Mouse (Mus musculus): ENCODE results near the gene Ldhb. TPM values are rescaled to one million over a fixed set of nuclear protein-coding genes. Genes with fewer than 3 reads are reported as not detected.

Gene Ldhb
- polyA plus RNA-seq, 1 experiment from 2014 or later, result 19.7 TPM

DNA sequence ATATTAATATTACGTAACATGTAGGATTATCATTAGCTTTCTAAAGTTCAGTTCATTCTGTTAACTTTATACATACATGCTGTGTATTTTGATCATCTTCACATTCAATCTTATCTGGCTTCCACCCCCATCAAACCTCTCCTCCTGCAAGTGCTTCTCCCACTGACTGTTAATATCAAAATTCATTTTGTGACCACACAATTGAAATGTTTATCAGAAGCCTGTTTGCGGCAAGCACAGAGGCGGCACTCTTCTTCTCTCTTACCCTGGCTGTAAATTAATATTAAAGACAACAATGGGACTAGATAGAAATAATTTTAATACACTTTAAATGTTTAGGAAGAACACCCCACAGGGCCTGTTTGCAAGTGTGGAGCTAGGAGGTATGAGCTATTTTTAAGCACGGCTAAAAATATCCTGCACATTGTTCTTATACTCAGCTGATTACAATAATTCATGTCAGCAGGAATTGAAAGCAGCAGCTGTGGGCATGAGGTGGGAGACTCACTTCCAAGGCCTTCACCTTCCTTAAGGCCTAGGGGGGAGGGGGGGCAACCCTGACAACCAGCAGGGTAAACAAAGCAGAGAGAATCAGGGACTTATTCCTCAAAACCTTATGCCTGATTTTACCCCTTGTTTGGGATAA, 22.2 kb downstream of the Ldhb start:
- no peak for ATAC-seq (ENCODE audit: insufficient read depth)
- Histone ChIP-seq H3K27me3 (no peaks in the 10 kb centered on the region), H3K36me3 (replicated peaks) (no peaks in the 10 kb centered on the region), H3K4me1 (replicated peaks) (no peaks in the 10 kb centered on the region), H3K9ac (no peak overlapping the region), H3K27ac (replicated peaks) (no peak overlapping the region), H3K4me3 (replicated peaks) (no peak overlapping the region), H3K9me3 (replicated peaks) (no peaks in the 10 kb centered on the region), H3K4me2 (no peak overlapping the region)
- WGBS (ENCODE audit: insufficient replicate concordance), result 68% methylated on average over 4 of the region's 4 CpGs

DNA sequence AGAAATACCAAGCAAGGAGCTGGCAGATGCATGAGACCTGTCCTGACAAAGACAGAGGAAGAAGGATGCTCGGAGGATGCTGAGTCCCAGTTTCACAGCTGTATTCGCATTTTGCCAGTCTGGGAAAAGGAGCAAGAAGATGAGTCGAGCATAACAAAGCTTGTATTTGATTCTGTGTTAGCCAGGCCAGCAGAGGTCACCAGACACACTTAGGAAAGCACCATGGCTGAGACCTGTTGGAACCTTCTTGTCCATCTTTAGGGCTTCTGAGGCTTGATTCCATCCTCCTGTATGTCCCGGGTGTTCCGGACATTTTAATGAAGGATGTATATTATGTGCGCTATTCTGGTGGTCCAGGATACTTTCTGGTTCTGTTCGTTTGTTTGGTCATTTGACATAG, 30.5 kb downstream of the Ldhb start:
- Histone ChIP-seq H3K9me3 (replicated peaks) (no peaks in the 10 kb centered on the region), H3K27ac (replicated peaks) (no peak overlapping the region), H3K36me3 (replicated peaks) (no peaks in the 10 kb centered on the region), H3K4me1 (replicated peaks) (no peaks in the 10 kb centered on the region), H3K27me3 (no peaks in the 10 kb centered on the region), H3K4me3 (replicated peaks) (no peak overlapping the region), H3K4me2 (no peak overlapping the region), H3K9ac (no peak overlapping the region)
- ATAC-seq (ENCODE audit: insufficient read depth), result no peak
- 66% methylated on average over 7 of the region's 7 CpGs for WGBS (ENCODE audit: insufficient replicate concordance)

DNA sequence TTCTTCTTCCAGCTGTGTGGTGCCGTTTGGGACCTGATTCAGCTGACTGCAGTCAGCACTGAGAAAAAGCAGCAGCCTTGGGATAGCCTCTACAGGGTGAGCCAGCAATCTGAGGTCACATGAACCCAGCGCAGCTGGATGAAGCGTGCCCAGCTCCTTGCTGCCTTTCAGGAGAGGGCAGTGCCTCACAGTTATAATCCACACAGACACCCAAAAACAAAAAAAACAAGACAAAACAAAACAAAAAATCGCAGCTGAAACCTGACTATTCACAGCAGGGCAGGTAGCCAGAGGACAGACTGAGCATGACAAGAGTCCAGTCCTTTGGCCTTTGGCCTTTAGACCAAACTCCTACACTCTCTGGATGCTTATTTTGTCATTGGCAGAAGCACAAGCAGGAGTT, 35.0 kb downstream of the Ldhb start, which contains the start of gene Gys2:
Gene Gys2, minus strand, starts transcription at position 309 of the 403 bp plus-strand sequence.
- H3K4me2 ChIP-seq, result peak within 1 kb of the TSS; percentile 5; the same call in 1 of the 2 replicates
- ATAC-seq (ENCODE audit: insufficient read depth), result peak; percentile 45
- no peaks in the 10 kb centered on the region for H3K27me3 ChIP-seq
- 48% methylated on average over 4 of the region's 4 CpGs for WGBS (ENCODE audit: insufficient replicate concordance)
- H3K9ac ChIP-seq, result no peak within 1 kb of the TSS
- no peaks in the 10 kb centered on the region for H3K36me3 ChIP-seq (replicated peaks)
- H3K9me3 ChIP-seq (replicated peaks), result no peaks in the 10 kb centered on the region
- H3K4me3 ChIP-seq (replicated peaks), result peak within 1 kb of the TSS; percentile 36
- peak within 1 kb of the TSS; percentile 69 for H3K27ac ChIP-seq (replicated peaks)
- H3K4me1 ChIP-seq (replicated peaks), result no peaks in the 10 kb centered on the region

DNA sequence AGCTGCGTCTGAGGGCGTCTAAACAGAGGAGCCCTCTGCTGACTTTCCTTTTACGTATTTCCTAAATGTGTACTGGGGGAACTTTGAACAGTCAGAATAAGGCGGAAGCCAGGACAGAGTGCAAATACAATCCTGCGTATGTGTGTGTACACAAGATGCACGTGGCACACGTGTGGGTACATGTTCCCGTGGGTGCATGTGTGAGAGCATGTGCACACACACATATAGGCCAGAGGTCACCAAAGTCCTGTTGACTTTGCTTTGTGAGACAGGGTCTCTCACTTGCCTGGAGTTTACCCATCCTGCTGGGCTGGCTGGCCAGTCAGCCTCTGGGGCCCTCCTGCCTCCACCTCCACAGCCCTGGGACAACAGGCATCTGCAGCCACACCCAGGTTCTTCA, 36.6 kb downstream of the Ldhb start:
- peak overlapping the region; percentile 22 for H3K4me3 ChIP-seq (replicated peaks)
- no peaks in the 10 kb centered on the region for H3K27me3 ChIP-seq
- no peak overlapping the region for H3K27ac ChIP-seq (replicated peaks)
- 64% methylated on average over 8 of the region's 8 CpGs for WGBS (ENCODE audit: insufficient replicate concordance)
- H3K9me3 ChIP-seq (replicated peaks), result no peaks in the 10 kb centered on the region
- H3K9ac ChIP-seq, result no peak overlapping the region
- H3K4me2 ChIP-seq, result peak overlapping the region; percentile 35
- no peaks in the 10 kb centered on the region for H3K4me1 ChIP-seq (replicated peaks)
- H3K36me3 ChIP-seq (replicated peaks), result no peaks in the 10 kb centered on the region
- peak; percentile 54 for ATAC-seq (ENCODE audit: insufficient read depth)

DNA sequence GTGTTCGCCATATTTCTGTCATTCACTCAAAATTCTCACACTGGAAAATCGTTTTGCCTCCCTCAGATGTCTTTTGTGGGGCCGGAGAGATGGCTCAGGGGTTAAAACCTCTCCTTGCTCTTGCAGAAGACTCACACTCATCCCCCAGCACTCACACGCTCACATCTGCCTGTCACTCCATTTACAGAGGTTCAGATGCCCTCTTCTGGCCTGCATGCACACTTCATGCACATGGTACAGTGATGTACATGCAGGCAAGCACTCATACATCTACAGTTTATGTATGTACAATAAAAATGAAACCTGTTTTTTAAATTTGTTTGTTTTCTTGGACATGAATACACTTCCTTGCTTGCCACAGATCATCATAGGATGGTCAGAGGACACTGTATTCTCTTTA, 38.2 kb downstream of the Ldhb start:
- Histone ChIP-seq H3K4me2 (no peak overlapping the region), H3K27me3 (no peaks in the 10 kb centered on the region), H3K36me3 (replicated peaks) (no peaks in the 10 kb centered on the region), H3K4me3 (replicated peaks) (no peak overlapping the region), H3K9me3 (replicated peaks) (no peaks in the 10 kb centered on the region), H3K9ac (no peak overlapping the region), H3K27ac (replicated peaks) (no peak overlapping the region), H3K4me1 (replicated peaks) (no peaks in the 10 kb centered on the region)
- no peak for ATAC-seq (ENCODE audit: insufficient read depth)
- WGBS (ENCODE audit: insufficient replicate concordance), result 24% methylated on average over 4 of the region's 4 CpGs

DNA sequence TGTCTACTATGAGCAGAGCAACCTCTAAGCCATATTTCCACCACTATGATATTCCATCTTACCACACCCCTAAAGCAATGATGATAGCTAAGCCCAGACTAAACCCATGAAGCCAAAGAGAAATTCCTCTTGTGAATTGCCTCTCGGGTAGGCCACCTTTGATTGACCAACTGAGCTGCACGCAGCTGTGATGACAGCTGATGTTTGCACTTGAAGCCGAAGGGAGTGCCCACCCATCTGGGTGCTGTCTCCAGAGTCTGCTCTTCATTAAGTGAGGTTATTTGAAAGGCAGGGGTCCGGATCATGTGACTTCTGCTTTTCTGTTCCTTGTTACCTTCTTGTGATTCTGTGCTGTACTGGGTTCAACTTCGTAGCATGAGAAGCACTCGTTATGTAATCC, 45.6 kb downstream of the Ldhb start:
- no peaks in the 10 kb centered on the region for H3K27me3 ChIP-seq
- no peak overlapping the region for H3K4me3 ChIP-seq (replicated peaks)
- H3K36me3 ChIP-seq (replicated peaks), result peaks cover 3% of the 10 kb centered on the region; the same call in 1 of the 2 replicates
- H3K9me3 ChIP-seq (replicated peaks), result no peaks in the 10 kb centered on the region
- 65% methylated on average over 6 of the region's 6 CpGs for WGBS (ENCODE audit: insufficient replicate concordance)
- no peak overlapping the region for H3K9ac ChIP-seq
- H3K4me1 ChIP-seq (replicated peaks), result no peaks in the 10 kb centered on the region
- no peak overlapping the region for H3K4me2 ChIP-seq
- ATAC-seq (ENCODE audit: insufficient read depth), result no peak
- H3K27ac ChIP-seq (replicated peaks), result no peak overlapping the region

DNA sequence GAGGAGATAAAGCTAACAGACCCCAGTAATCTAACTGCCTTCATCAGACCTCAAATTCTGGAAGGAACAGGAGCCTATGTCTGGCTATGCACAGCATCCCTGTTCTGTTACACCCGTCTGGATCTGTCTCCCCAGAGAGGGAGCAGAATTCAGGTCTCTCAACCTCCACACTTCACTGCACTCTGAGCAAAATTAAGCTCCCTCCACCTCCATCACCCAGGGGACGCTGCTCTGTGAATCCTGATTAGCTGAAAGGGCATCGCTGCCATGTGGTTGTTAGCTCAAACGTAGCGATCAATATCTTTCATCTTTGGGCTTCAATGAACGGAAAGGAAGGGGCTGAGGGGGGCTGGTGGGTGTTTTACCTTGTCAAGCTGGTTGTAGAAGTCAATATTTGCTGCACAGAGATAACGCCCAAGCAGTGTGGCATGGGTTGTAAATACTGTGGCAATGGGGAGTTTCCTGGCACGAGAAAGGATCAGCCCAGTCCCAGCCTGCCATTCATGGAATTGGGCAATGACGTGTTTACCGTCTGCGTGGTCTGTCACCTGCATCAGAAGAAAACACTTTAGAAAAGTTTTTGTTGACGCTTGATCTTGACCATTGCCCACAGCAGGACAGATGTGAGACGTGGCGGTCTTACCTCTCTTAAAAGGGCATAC, 48.6 kb downstream of the Ldhb start:
- no peak overlapping the region for H3K4me3 ChIP-seq (replicated peaks)
- ATAC-seq (ENCODE audit: insufficient read depth), result peak; percentile 37
- H3K9me3 ChIP-seq (replicated peaks), result no peaks in the 10 kb centered on the region
- H3K27me3 ChIP-seq, result no peaks in the 10 kb centered on the region
- peaks cover 6% of the 10 kb centered on the region for H3K36me3 ChIP-seq (replicated peaks)
- no peak overlapping the region for H3K27ac ChIP-seq (replicated peaks)
- H3K4me1 ChIP-seq (replicated peaks), result no peaks in the 10 kb centered on the region
- WGBS (ENCODE audit: insufficient replicate concordance), result 56% methylated on average over 14 of the region's 14 CpGs
- H3K9ac ChIP-seq, result no peak overlapping the region
- no peak overlapping the region for H3K4me2 ChIP-seq

DNA sequence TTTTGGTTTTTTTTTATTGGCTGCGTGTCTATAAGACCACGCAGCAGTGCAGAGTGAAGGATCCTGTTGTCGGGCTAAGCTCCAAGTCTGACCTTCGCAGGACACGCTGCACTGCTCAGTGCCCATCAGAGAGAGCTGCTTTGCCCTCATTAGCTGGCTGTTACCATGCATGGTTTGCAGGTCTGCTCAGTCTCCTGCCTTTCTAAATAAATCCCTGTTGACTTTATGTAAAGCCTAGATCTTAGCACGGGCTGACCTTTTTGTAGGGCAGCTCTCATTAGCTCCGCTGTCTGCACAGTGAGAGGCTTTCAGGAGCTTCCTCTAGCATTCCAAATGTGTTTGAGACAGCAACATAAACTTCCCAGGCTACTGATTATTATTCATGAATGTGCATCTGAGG, 49.7 kb downstream of the Ldhb start:
- WGBS (ENCODE audit: insufficient replicate concordance), result 65% methylated on average over 7 of the region's 7 CpGs
- no peak for ATAC-seq (ENCODE audit: insufficient read depth)
- peaks cover 10% of the 10 kb centered on the region for H3K36me3 ChIP-seq (replicated peaks)

DNA sequence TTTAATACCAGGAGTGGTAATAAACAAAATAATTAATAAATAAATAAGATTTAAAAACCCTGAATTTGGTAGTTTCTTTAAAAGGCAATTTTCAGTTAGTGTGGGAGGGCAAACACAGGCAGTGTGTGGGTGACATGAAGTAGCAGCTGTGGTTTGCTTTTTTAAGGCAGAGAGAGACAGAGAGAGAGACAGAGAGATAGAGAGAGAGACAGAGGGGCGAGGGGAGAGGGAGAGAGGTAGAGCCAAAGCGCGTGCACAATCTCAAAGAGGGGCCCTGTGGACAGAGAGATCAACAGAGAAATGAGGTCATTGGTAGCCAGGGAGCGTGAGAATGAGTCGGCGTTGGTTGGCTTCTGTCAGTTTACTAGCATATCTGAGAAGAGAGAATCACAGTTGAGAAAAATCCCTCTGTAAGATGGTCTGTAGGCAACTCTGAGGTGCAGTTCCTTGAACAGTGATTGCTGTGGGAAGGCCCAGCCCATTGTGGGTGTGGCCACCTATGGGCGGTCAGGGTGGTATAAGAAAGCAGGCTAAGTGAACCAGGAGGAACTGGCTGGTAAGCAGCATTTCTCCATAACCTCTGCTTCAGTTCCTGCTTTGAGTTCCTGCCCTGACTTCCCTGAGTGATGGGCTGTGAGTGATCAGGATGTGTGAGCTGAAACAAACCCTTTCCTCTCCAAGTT, 52.3 kb downstream of the Ldhb start:
- Histone ChIP-seq H3K4me3 (replicated peaks) (no peak overlapping the region), H3K27ac (replicated peaks) (no peak overlapping the region), H3K9me3 (replicated peaks) (no peaks in the 10 kb centered on the region), H3K4me1 (replicated peaks) (no peaks in the 10 kb centered on the region), H3K36me3 (replicated peaks) (peaks cover 10% of the 10 kb centered on the region), H3K4me2 (no peak overlapping the region), H3K27me3 (no peaks in the 10 kb centered on the region), H3K9ac (no peak overlapping the region)
- 52% methylated on average over 7 of the region's 7 CpGs for WGBS (ENCODE audit: insufficient replicate concordance)
- no peak for ATAC-seq (ENCODE audit: insufficient read depth)

More for the DNA sequence above, 49.7 kb downstream of the Ldhb start:
- no peak overlapping the region for H3K4me2 ChIP-seq
- H3K27me3 ChIP-seq, result no peaks in the 10 kb centered on the region
- no peak overlapping the region for H3K27ac ChIP-seq (replicated peaks)
- no peaks in the 10 kb centered on the region for H3K4me1 ChIP-seq (replicated peaks)
- H3K9me3 ChIP-seq (replicated peaks), result no peaks in the 10 kb centered on the region
- H3K4me3 ChIP-seq (replicated peaks), result no peak overlapping the region
- no peak overlapping the region for H3K9ac ChIP-seq

DNA sequence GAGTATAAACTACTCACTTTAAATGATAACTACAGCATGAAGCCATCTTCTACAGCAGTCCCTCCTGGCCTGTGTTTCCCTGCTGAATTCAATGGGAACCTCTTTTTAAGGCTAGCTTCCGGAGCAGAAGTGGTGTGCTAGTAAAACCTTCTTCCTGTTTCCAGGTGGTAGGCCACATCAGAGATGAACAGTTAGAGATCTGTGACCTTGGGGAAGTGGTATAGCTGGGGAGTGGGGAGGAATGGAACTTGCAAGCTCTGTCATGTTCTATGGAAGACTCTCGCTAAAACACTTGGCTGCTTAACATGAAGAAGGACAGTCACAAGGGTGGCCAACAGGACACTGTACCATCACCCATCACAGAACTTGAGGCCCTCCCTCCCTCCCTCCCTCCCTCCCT, 54.4 kb downstream of the Ldhb start:
- no peak for ATAC-seq (ENCODE audit: insufficient read depth)
- Histone ChIP-seq H3K4me3 (replicated peaks) (no peak overlapping the region), H3K27me3 (no peaks in the 10 kb centered on the region), H3K4me2 (no peak overlapping the region), H3K27ac (replicated peaks) (no peak overlapping the region), H3K36me3 (replicated peaks) (peaks cover 10% of the 10 kb centered on the region), H3K4me1 (replicated peaks) (no peaks in the 10 kb centered on the region), H3K9ac (no peak overlapping the region), H3K9me3 (replicated peaks) (no peaks in the 10 kb centered on the region)
- WGBS (ENCODE audit: insufficient replicate concordance), result 36% methylated on average over 2 of the region's 2 CpGs

DNA sequence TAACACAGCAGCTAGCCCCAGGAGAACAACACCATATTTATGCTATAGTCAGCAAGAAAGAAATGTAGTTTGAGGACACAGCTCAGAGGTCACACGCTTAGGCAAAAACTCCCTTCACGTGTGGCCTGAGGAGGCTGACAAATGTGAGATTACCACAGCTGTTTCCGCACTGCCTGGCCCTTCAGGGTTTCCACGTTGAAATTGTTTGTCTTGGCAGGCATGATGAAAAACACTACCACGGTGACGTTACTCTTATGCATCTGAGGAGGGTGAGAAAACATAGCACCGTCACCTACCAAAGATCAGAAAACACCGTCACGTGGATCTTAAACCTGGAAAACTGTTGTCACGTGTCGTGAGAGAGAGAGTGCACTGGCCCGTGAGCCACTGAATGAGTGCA, 56.4 kb downstream of the Ldhb start:
- 69% methylated on average over 12 of the region's 12 CpGs for whole genome bisulfite sequencing (ENCODE audit: insufficient replicate concordance)
- peaks cover 16% of the 10 kb centered on the region for H3K36me3 ChIP-seq (replicated peaks)
- H3K27me3 ChIP-seq, result no peaks in the 10 kb centered on the region
- H3K4me3 ChIP-seq (replicated peaks), result no peak overlapping the region
- H3K9me3 ChIP-seq (replicated peaks), result no peaks in the 10 kb centered on the region
- no peak overlapping the region for H3K9ac ChIP-seq
- no peak overlapping the region for H3K4me2 ChIP-seq
- H3K27ac ChIP-seq (replicated peaks), result no peak overlapping the region
- ATAC-seq (ENCODE audit: insufficient read depth), result no peak
- no peaks in the 10 kb centered on the region for H3K4me1 ChIP-seq (replicated peaks)
